Mouse (Mus musculus): ENCODE data around the gene Rbfox3. TPM values are rescaled to one million over a fixed set of nuclear protein-coding genes. Genes with fewer than 3 reads are reported as not detected.

Gene Rbfox3
- total RNA-seq, 2 experiments from 2014 or later = 276 to 303 TPM

- Histone ChIP-seq H3K4me3 (no peak overlapping the region), H3K27ac (no peak overlapping the region)
- DNase-seq (ENCODE audit: low spot score in 2 of 2) = no peak
- peak; percentile 75 for TF ChIP-seq CTCF (conservative IDR thresholded peaks at IDR 0.05)
These were observed 276.8 kb downstream of the Rbfox3 start for GRCm38 (mm10) chr11:118634647-118635046.

DNA sequence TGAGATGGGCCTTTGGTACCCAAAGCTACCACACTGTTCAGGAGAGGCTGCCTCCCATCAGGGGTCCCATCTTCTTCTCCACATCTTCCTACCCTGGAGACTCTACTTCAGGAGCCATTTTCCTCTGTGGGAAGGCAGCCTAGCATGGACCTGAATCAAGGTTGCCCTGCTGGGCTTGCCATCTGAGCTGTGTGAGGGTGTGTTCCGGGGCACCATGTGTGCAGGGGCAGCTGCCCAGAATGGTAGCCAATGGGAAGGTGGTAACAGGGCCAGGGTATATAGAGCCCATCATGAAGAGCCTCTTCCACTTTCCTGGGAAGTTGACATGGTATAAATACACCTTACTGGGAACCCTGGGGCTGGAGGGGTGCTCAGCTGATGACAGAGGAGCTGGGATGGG lies 281.7 kb downstream of the Rbfox3 start:
- no peak for DNase-seq (ENCODE audit: low spot score in 2 of 2)
- H3K4me3 ChIP-seq = no peak overlapping the region
- no peak for TF ChIP-seq CTCF (conservative IDR thresholded peaks at IDR 0.05)
- H3K27ac ChIP-seq = no peak overlapping the region

- Histone ChIP-seq H3K27ac (no peak overlapping the region), H3K4me3 (no peak overlapping the region)
- TF ChIP-seq CTCF (conservative IDR thresholded peaks at IDR 0.05) = no peak
- no peak for DNase-seq (ENCODE audit: low spot score in 2 of 2)
These were observed 283.9 kb downstream of the Rbfox3 start for GRCm38 (mm10) chr11:118627541-118627940.

- no peak for DNase-seq (ENCODE audit: low spot score in 2 of 2)
- Histone ChIP-seq H3K27ac (no peak overlapping the region), H3K4me3 (no peak overlapping the region)
- no peak for TF ChIP-seq CTCF (conservative IDR thresholded peaks at IDR 0.05)
These were observed 290.5 kb downstream of the Rbfox3 start for GRCm38 (mm10) chr11:118620869-118621268.

- no peak for DNase-seq (ENCODE audit: low spot score in 2 of 2)
- Histone ChIP-seq H3K27ac (no peak overlapping the region), H3K4me3 (no peak overlapping the region)
- no peak for TF ChIP-seq CTCF (conservative IDR thresholded peaks at IDR 0.05)
These were observed 297.3 kb downstream of the Rbfox3 start for GRCm38 (mm10) chr11:118614126-118614525.

- Histone ChIP-seq H3K27ac (no peak overlapping the region), H3K4me3 (no peak overlapping the region)
- DNase-seq (ENCODE audit: low spot score in 2 of 2) = no peak
- no peak for TF ChIP-seq CTCF (conservative IDR thresholded peaks at IDR 0.05)
These were observed 301.3 kb downstream of the Rbfox3 start for GRCm38 (mm10) chr11:118610128-118610527.

- Histone ChIP-seq H3K4me3 (no peak overlapping the region), H3K27ac (no peak overlapping the region)
- no peak for DNase-seq (ENCODE audit: low spot score in 2 of 2)
- no peak for TF ChIP-seq CTCF (conservative IDR thresholded peaks at IDR 0.05)
These were observed 302.0 kb downstream of the Rbfox3 start for GRCm38 (mm10) chr11:118609236-118610000.

DNA sequence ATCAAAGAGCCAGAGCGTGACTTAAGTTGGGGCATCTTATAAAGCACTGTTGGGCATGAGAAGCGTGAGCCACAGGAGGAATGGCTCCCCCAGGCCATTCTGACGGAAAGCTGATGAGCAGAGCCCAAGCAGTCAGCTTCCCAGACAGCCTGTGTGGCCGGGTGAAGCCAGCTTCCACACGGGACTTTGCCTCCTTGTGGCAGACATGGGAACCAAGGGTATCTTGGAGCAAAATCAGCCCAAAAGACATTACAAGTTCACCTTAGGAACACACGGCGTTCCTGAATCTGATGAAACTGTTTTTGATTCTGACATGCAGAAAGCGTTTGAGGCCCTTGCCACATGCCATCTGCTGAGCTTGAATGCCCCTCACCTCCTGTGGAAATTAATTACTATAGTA lies 303.5 kb downstream of the Rbfox3 start:
- Histone ChIP-seq H3K27ac (no peak overlapping the region), H3K4me3 (no peak overlapping the region)
- TF ChIP-seq CTCF (conservative IDR thresholded peaks at IDR 0.05) = peak; percentile 53
- no peak for DNase-seq (ENCODE audit: low spot score in 2 of 2)

DNA sequence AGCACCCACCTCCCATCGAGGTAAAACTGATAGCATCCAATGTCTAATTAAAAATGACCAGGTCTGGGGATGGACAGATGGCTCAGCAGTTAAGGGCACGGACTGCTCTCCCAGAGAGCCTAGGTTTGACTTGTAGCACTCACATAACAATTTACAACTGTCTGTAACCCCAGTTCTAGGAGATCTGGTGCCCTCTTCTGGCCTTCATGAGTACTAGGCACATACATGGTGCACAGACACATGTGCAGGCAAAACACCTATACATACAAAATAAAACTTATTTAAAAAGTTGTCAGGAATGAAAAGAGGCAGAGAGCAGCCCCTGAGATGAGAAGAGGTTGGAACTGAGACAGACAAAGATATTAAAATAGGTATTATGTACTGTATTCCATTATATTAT lies 305.8 kb downstream of the Rbfox3 start:
- TF ChIP-seq CTCF (conservative IDR thresholded peaks at IDR 0.05) = peak; percentile 61
- no peak for DNase-seq (ENCODE audit: low spot score in 2 of 2)
- no peak overlapping the region for H3K4me3 ChIP-seq
- no peak overlapping the region for H3K27ac ChIP-seq

DNA sequence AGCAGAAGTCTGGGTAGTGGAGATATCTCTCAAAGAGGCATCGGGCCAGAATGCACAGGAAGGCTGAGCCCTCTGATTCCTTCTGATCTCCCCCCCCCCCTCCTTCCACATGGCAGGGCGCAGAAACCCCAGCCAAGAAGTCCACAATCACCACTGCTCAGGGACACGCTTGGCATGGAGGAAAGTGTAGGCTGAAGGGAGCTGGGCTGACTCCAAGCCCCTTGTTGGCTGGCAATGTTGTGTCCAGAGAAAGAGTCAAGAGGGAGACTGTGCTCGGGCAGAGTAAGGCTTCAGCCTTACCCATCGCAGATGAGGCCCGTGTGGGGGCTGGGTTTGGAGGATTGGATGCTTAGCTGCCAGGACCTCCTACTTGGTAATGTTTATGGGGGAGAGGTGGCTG lies 307.2 kb downstream of the Rbfox3 start:
- TF ChIP-seq CTCF (conservative IDR thresholded peaks at IDR 0.05) = no peak
- Histone ChIP-seq H3K27ac (no peak overlapping the region), H3K4me3 (no peak overlapping the region)
- no peak for DNase-seq (ENCODE audit: low spot score in 2 of 2)

GRCm38 (mm10) chr11:118603126-118603525 lies 308.3 kb downstream of the Rbfox3 start:
- TF ChIP-seq CTCF (conservative IDR thresholded peaks at IDR 0.05) = no peak
- Histone ChIP-seq H3K4me3 (no peak overlapping the region), H3K27ac (no peak overlapping the region)
- no peak for DNase-seq (ENCODE audit: low spot score in 2 of 2)

DNA sequence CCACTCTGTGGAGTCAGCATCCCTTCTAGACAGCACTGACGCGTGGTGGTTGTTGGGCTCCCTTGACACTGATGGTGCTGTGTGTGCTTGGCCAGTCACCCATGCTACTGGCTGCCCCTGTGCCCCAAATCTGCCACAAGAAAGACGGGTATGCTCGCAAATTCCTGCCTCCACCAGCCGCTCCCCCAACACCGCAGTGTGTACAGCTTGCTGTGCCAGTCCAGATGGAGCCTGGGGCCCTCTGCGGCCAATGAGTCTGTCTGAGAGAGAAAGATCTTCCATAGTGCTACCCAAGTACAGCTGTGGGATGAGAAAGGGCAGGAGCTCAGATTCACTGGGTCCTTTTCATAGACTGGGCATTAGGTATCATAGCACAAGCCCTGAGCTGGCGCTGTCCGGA lies 309.9 kb downstream of the Rbfox3 start:
- H3K27ac ChIP-seq = no peak overlapping the region; the same call in 1 of the 2 replicates
- no peak overlapping the region for H3K4me3 ChIP-seq
- no peak for TF ChIP-seq CTCF (conservative IDR thresholded peaks at IDR 0.05)
- no peak for DNase-seq (ENCODE audit: low spot score in 2 of 2)

GRCm38 (mm10) chr11:118600168-118600567 lies 311.2 kb downstream of the Rbfox3 start:
- Histone ChIP-seq H3K4me3 (no peak overlapping the region), H3K27ac (no peak overlapping the region)
- DNase-seq (ENCODE audit: low spot score in 2 of 2) = no peak
- TF ChIP-seq CTCF (conservative IDR thresholded peaks at IDR 0.05) = no peak

DNA sequence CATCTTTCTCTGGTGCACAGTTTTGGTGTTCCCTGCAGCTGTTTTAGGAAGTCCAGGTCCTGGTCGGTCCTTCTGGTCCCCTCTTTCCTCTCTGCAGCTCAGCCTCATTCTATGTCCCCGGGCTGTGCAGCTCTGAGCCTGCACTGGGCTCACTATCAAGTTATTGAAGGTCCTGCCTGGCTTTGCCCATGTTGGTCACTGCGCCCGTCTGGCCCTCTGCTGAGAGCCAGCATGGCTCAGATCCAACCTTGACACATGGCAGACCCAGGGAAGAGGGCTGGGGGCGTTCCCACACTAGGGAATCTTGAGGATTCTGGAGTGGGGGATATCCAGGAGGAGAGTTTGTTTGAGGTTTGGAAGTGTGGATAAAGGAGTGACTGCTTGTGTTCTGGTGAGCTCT lies 312.7 kb downstream of the Rbfox3 start:
- Histone ChIP-seq H3K4me3 (no peak overlapping the region), H3K27ac (no peak overlapping the region)
- no peak for TF ChIP-seq CTCF (conservative IDR thresholded peaks at IDR 0.05)
- DNase-seq (ENCODE audit: low spot score in 2 of 2) = no peak

Measured in layer of hippocampus, adult 2 months (tissue).